Mouse (Mus musculus): ENCODE measurements around the gene Cnot1. TPM values are rescaled to one million over a fixed set of nuclear protein-coding genes. Genes with fewer than 3 reads are reported as not detected.

Cnot1 gene
- total and polyA plus RNA-seq, 3 experiments, result 142 to 182 (median 146) TPM

GRCm38 (mm10) chr8:95852290-95852689 lies 45.0 kb upstream of the Cnot1 start (continued):
- TF ChIP-seq KAT2A (IDR thresholded peaks at IDR 0.05; ENCODE audit: insufficient replicate concordance, low read length) (peak; percentile 57; the same call in 1 of the 2 replicates), ELF1 (IDR thresholded peaks at IDR 0.05; ENCODE audit: low read depth, low read length) (peak; percentile 77), BHLHE40 (IDR thresholded peaks at IDR 0.05; ENCODE audit: low read depth, low read length) (peak; percentile 76), SMC3 (IDR thresholded peaks at IDR 0.05; ENCODE audit: low read depth, low read length) (peak; percentile 42), CHD1 (IDR thresholded peaks at IDR 0.05; ENCODE audit: low read depth, low read length) (no peak), MAX (IDR thresholded peaks at IDR 0.05; ENCODE audit: low read length) (peak; percentile 76)

- Histone ChIP-seq H3K79me2 (replicated peaks; ENCODE audit: control insufficient read depth, extremely low read depth, insufficient read depth, poor library complexity, severe bottlenecking) (peaks cover 3% of the 10 kb centered on the region; the same call in 1 of the 2 replicates), H3K4me2 (ENCODE audit: insufficient read depth, low read depth, poor library complexity, severe bottlenecking) (no peak overlapping the region), H3K9ac (ENCODE audit: insufficient read depth, low read depth) (no peak overlapping the region), H3K4me3 (replicated peaks in 1 of 3; ENCODE audit: low read depth in 2 of 3, low read length in 2 of 3, poor library complexity in 1 of 3) (no peak overlapping the region), H3K27ac (ENCODE audit: insufficient read depth, low read depth) (no peak overlapping the region), H3K27me3 (replicated peaks) (no peaks in the 10 kb centered on the region), H3K36me3 (replicated peaks in 1 of 2; ENCODE audit: control insufficient read depth in 1 of 2, insufficient read depth in 1 of 2, low read length in 1 of 2) (peaks cover 27 to 44% of the 10 kb centered on the region in 2 experiments), H3K9me3 (replicated peaks; ENCODE audit: low read length) (no peaks in the 10 kb centered on the region), H3K4me1 (ENCODE audit: control insufficient read depth in 1 of 2, insufficient read depth in 2 of 2) (peaks cover 10 to 26% of the 10 kb centered on the region in 2 experiments)
- no peak for DNase-seq (ENCODE audit: extremely low read depth)
- no peak for TF ChIP-seq NELFE (IDR thresholded peaks at IDR 0.05; ENCODE audit: low read depth, low read length)
- no peak for TF ChIP-seq JUN (IDR thresholded peaks at IDR 0.05; ENCODE audit: insufficient read depth, low read depth, low read length)
- TF ChIP-seq CHD2 (IDR thresholded peaks at IDR 0.05; ENCODE audit: low read length), result no peak
- no peak for TF ChIP-seq MYC (IDR thresholded peaks at IDR 0.05; ENCODE audit: low read depth, low read length)
- no peak for TF ChIP-seq ZMIZ1 (IDR thresholded peaks at IDR 0.05; ENCODE audit: low read depth, low read length)
- no peak for TF ChIP-seq TBP (conservative IDR thresholded peaks at IDR 0.05; ENCODE audit: low read depth, low read length)
- TF ChIP-seq TCF12 (IDR thresholded peaks at IDR 0.05; ENCODE audit: low read depth, low read length), result no peak
- in situ Hi-C loops (cut with MboI; ENCODE audit: low pct_ligation_motif_present, low pct_unique_long_range_greater_than_20kb, low sequenced_read_pairs) (no loop called here), dilution Hi-C loops (cut with MboI; ENCODE audit: extremely low pct_ligation_motif_present, extremely low pct_unique_long_range_greater_than_20kb, low sequenced_read_pairs) (no loop called here)
Observed at GRCm38 (mm10) chr8:95850326-95850725, 43.1 kb upstream of the Cnot1 start.

GRCm38 (mm10) chr8:95848734-95849464 lies 41.6 kb upstream of the Cnot1 start:
- Histone ChIP-seq H3K79me2 (replicated peaks; ENCODE audit: control insufficient read depth, extremely low read depth, insufficient read depth, poor library complexity, severe bottlenecking) (peaks cover 3% of the 10 kb centered on the region; the same call in 1 of the 2 replicates), H3K27me3 (replicated peaks) (no peaks in the 10 kb centered on the region), H3K9me3 (replicated peaks; ENCODE audit: low read length) (no peaks in the 10 kb centered on the region), H3K36me3 (replicated peaks in 1 of 2; ENCODE audit: control insufficient read depth in 1 of 2, insufficient read depth in 1 of 2, low read length in 1 of 2) (peaks cover 40 to 58% of the 10 kb centered on the region in 2 experiments), H3K4me3 (replicated peaks in 1 of 3; ENCODE audit: low read depth in 2 of 3, low read length in 2 of 3, poor library complexity in 1 of 3) (peak overlapping the region in 1 of 3 experiments; percentile 13), H3K27ac (ENCODE audit: insufficient read depth, low read depth) (peak overlapping the region; percentile 55), H3K4me1 (ENCODE audit: control insufficient read depth in 1 of 2, insufficient read depth in 2 of 2) (peaks cover 10 to 26% of the 10 kb centered on the region in 2 experiments), H3K4me2 (ENCODE audit: insufficient read depth, low read depth, poor library complexity, severe bottlenecking) (no peak overlapping the region), H3K9ac (ENCODE audit: insufficient read depth, low read depth) (no peak overlapping the region)
- TF ChIP-seq TCF12 (IDR thresholded peaks at IDR 0.05; ENCODE audit: low read depth, low read length) (0 out of 2 replicates have a peak, but pooled peaks have one; percentile 23), ETS1 (conservative IDR thresholded peaks at IDR 0.05; ENCODE audit: low read depth, low read length) (peak; percentile 44; the same call in 1 of the 2 replicates), MAFK (IDR thresholded peaks at IDR 0.05; ENCODE audit: insufficient replicate concordance, low read length) (peak; percentile 17; the same call in 1 of the 2 replicates), CHD1 (IDR thresholded peaks at IDR 0.05; ENCODE audit: low read depth, low read length) (0 out of 2 replicates have a peak, but pooled peaks have one; percentile 35), MEF2A (IDR thresholded peaks at IDR 0.05; ENCODE audit: borderline replicate concordance, low read depth, low read length) (0 out of 2 replicates have a peak, but pooled peaks have one; percentile 11), IRF4 (IDR thresholded peaks at IDR 0.05; ENCODE audit: low read depth, low read length) (peak; percentile 37; the same call in 1 of the 2 replicates), ZNF384 (IDR thresholded peaks at IDR 0.05; ENCODE audit: low read depth, low read length) (no peak), ZMIZ1 (IDR thresholded peaks at IDR 0.05; ENCODE audit: low read depth, low read length) (no peak), RCOR1 (conservative IDR thresholded peaks at IDR 0.05; ENCODE audit: low read depth, low read length) (no peak), MYC (IDR thresholded peaks at IDR 0.05; ENCODE audit: low read depth, low read length) (no peak), ZC3H11A (IDR thresholded peaks at IDR 0.05; ENCODE audit: low read depth, low read length) (no peak), ZKSCAN1 (IDR thresholded peaks at IDR 0.05; ENCODE audit: borderline replicate concordance, low read depth, low read length) (no peak), BHLHE40 (IDR thresholded peaks at IDR 0.05; ENCODE audit: low read depth, low read length) (peak; percentile 57; the same call in 1 of the 2 replicates), GABPA (IDR thresholded peaks at IDR 0.05; ENCODE audit: insufficient replicate concordance, low read depth, low read length) (no peak), ELF1 (IDR thresholded peaks at IDR 0.05; ENCODE audit: low read depth, low read length) (0 out of 2 replicates have a peak, but pooled peaks have one; percentile 16)
- dilution Hi-C loops (cut with MboI; ENCODE audit: extremely low pct_ligation_motif_present, extremely low pct_unique_long_range_greater_than_20kb, low sequenced_read_pairs) (no loop called here), in situ Hi-C loops (cut with MboI; ENCODE audit: low pct_ligation_motif_present, low pct_unique_long_range_greater_than_20kb, low sequenced_read_pairs) (no loop called here)
- no peak for DNase-seq (ENCODE audit: extremely low read depth)
